Mouse (Mus musculus) lung, postnatal 25 days (tissue): ENCODE data around the gene Cerkl.

Experiments used
- DNase-seq: peaks from one replicate; pipeline ENCODE4 v3.0.0; 2022; ENCODE audit warnings: low spot score

Cerkl gene

DNA sequence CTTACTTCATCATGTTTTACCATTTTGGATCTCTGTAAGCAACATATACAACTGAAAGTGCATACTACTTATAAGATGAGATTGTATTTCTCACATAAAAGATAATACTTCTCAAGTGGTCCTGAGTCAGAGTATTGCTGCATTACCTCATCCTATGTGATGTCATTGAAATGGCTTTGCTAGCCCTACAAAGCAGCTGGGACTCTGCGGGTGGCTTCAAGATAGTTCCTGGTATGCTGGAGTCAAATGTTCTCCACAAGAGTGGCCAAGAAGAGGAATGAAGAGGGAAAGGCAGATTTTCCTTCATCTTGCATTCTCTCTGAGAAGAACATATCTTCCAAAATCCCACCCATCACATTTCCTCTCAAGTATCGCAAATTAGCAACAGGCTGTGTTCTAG lies 13.2 kb downstream of the Cerkl start:
- DNase-seq, result no peak

DNA sequence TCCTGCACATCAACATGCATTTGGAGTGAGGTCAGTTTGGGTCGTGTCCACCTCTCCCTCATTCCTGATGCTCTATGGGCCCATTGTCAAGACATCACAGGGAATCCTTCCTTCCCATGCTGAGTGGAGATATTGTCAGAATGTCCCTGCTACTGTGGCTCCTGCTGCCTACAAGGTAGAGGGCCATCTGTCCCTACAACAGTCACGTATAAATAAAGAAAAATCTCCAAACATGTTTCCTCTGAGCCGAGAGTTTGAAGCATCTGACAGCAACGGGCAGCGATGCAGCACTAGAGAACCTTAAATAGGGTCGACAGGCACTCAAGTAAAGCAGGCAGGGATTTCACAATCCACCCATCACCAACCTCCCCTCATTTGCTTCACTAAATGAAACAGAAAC lies 13.7 kb downstream of the Cerkl start:
- DNase-seq, result no peak

DNA sequence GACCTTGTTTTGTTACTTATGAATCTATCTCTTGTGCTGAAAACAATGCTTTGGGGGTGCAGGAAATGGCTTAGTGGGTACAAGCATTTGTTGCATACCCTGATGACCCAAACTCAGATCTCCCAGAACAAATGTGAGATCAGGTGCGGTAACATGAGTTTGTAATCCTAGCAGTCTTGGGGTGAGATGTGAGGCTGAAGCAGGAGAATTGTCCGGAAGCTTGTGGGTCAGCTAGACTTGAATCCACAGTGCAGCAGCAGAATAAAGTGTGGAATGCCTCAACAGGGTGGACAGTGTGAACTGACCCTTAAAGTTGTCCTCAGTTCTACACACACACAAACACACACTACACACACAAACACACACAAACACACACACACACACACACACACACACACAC lies 14.4 kb downstream of the Cerkl start:
- DNase-seq, result no peak

DNA sequence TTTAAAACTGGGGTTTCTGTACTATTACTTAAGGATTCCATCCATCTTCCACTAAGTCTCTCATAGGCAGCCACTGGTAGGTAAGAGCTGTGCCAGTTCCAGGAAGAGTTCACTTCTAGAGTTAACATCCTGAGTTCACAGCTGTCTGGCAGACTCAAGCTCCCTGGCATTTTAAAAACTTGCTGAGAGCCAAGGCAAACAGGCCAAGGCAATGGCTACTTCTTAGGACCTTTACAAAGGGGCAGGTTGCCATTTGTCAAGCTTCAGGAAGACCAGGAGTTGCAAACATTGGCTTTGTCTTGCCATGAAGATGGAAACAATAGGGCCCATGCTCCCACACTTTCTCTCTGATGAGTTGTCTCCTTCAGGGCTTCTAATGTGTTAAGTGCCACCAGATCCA lies 26.5 kb downstream of the Cerkl start:
- no peak for DNase-seq

DNA sequence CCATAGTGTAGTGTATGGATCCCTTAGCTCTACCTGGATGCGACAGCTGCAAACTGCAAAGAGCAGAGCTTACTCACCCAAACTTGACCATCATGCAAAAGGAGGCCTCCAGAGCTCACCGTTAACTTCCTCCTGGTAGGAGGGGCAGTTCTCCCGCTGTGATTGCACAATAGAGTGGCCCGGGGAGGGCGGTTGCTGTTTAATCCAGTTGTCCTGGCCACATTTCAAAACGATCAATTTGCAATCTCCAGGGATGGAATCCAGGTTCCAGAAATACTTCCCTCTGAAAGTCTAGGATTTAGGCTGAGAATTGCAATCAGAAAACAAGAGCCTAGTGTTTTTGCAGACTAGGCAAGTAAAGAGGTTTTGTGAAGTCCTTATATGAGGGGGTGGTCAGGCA lies 26.9 kb downstream of the Cerkl start:
- peak; percentile 23 for DNase-seq

DNA sequence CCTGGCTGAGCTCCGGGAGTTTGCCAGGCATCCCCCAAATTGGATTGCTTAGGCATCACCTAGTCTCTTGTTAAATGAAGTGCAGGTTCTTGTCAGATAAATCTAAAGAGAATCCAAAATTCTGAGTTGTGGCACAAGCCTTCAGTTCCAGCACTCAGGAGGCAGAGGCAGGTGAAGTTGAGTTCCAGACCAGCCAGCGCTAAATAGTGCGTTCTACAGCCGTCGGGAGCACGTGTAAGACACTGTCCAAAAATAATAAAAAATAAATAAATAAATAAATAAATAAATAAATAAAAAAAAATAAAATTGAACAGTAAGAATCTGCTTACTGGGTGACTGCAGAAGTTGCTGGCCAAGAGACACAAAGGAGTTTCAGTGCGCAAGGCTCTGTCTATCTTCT lies 27.5 kb downstream of the Cerkl start:
- no peak for DNase-seq

DNA sequence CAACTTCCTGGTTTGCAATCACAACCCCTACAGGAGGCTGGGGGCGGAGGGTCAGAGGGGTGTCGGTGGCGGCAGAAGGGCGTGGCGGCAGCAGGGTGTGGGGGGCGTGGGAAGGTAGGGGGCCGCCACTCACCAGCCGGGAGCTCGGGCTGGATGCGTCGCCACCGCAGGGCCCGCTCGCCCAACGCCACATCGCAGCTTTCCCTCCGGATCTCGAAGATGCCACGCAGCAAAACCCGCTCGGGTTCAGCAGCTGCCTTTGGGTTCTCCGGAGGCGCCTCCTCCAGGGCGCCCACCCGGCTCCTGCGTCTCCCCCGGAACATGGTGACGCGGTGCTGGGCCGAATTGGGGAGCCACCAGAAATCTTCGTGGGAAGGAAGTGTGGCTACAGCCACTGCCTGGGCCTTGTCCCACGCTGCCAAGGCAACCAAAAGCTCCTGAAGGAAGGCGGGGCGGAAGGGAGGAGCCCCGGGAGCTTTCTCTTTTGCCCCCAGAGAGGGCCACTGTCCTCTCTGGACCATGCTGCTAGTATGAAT lies 27.9 kb downstream of the Cerkl start:
- DNase-seq, result no peak

DNA sequence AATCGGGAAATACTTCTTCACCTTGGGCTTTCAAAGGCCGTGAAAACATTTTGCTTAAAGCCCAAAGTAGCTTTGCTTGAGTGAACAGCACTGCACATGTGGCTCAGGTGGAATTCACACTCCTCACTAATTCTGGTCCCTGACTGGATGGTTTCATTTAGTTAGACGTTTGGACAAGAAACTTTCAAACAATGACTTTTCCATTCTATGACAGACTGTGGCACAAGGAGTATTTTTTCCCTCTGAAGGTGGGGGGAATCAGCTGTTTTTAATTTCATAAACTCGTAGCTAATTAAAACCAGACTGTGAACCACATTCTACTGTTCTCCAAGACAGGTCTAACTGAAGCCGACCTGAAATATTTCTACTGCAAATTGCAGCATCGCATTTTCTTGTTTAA lies 28.6 kb downstream of the Cerkl start:
- no peak for DNase-seq

DNA sequence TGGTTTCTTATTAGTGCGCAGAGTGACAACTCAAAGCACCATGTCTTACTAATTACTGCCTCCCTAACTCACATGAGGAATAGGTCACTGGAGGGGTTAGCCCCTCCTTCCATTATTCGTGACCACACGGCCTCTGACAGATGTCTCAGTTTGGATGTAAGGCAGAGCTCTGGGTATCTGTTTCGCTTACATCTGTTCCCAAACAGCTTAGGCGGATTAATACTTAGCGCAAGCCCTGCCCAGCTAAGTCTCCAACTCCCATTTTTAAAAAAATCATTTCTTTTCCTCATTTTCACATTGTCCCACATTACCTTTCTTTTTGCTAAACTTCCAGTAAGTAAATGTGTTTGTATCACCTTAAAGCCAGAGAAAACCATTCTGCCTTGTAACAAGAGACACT lies 34.9 kb downstream of the Cerkl start:
- no peak for DNase-seq

DNA sequence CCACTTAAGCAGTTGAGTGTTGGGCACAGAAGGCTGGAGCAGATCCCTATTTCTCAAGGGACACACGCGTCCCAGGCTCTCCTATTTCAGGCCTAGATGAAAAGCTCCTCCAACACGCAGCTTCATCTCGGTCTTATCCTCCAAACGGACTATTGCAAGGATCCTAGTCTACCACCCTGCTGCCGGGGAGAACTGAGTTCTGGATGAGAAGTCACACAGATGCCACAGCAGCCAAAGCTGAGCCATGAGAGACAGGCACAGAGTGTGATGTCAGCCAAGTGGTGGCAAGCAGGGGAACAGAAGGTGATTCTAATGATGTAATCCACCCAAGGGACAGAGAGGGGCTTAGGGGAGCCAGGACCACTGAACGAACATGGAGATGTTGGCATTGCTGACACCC lies 42.1 kb downstream of the Cerkl start:
- no peak for DNase-seq

DNA sequence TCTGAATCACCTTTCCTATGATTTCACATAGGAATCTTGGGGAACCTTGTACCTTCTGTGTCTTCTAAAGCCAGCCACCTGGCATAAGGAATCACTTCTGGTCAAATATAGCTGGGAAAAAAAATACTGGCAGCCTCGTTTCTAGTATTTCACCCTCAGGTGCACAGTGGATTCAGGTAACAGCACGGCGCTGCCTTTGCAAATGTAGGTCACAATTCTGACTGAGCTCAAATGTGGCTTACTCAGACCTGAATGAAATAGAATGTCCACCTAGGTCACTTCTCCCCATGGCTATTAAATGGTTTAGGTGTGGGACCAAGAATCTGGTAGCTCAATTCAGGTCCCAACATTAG lies 45.7 kb downstream of the Cerkl start:
- no peak for DNase-seq

DNA sequence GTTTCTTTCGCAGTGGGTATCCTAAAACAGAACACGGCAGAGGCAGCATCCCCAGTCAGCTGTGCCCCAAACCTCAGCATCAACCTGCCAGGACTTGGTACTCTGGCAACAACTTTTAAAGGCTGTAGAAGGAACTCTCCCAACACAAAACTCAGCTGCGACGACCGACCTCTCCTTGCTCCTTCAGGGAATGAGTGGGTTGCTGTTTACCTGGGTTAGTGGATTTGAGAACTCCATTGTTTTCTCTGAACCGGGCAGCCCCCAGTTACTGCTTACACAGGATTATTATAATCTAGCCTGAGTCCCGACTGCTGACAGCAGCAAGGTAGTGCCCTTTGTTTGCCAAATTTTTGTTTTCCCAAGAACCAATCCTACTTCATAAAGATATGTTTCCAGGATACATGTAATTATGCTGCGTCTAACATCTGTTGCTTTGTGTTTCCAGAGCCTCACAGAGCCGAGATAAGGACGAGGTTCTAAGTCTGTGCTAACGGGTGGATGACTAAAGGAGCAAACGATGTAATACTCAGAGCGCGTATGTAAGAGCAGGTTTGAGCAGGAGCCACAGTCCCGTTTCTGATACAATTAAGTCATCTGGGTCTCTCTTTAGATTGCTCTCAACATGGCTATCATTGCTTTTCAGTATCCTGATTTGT lies 46.2 kb downstream of the Cerkl start:
- DNase-seq, result no peak

DNA sequence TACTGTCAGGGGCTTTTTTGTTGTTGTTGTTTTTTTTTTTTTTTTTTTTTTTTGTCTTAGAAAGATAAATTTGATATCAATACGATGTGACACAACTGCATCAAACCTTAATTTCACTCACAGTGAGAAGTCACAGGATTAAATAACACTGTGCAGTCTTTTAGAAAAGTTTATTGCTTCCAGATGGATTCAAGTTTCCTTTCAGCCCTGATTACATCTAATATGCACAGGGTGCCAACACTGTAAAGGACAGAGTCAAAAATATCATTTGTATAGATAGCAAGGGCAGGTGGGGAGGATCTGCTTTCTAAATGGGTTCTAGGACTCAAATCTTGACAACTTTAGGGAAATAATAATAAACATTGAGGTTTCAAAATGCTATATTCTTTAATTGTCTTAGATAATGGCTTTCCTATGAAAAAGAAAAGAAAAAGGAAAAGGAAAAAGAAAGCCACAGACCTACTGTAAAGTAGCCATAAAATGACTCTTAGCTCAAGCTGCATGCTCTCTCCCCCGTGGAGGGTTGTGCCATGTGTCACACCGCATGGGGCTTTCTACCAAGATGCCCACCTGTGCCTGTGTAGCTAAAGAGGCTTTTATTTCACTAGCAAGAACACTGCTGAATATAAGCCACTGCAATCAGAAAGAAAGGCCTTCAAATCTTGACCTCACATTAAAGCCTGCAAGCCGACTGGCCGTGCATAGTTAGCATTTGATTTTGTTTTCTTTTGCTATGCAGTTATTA lies 50.8 kb downstream of the Cerkl start:
- no peak for DNase-seq

DNA sequence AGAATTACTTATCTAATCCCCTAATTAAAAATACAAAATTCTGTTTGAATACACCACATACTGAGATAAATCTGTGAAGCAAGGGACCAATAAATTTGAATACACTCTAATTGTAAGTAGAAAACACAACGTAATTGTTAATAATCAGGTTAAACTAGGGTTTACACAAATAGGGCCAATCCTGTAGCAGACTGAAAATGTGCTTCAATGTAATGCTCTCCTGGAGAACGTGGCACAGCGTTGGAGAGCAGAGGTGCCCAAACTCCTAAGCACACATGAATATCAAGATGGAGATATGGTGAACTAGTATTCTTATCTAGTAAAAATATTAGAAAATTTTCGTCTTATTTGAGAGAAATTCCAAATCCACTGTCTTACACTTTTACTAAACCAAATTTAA lies 56.5 kb downstream of the Cerkl start:
- no peak for DNase-seq

DNA sequence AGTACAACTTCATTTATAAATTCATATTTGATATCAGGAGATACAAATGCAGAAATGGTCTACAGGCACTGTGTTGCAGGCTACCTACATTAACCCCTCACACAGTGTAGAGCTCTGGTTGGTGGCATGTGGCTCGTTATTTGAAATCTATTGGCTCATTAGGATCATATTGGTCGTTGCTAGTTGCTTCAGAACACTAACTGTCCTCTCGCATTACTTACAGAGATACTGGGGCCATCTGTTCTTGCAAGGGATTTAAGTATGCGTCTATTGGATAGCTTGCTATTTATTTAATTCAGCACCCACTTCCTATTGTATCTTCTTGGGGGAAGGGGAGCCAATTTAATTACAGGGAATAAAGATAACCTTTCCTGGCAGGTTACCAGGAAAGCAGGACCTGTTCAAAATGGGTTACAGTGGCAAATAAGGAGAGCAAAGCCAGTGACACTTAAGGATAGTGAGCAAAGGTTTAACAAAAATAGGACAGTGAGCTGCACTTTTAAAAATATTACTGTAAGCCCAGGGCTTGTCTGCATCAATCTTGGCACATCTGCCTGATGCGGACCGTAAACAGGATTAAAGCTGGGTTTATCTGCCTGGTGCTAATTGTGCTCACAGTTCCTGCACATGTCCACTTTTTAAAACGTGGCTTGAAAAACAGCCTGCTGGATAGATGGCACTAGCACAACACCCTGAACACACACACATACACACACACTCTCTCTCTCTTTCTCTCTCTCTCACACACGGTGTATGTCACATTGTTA lies 57.2 kb downstream of the Cerkl start:
- DNase-seq, result no peak

DNA sequence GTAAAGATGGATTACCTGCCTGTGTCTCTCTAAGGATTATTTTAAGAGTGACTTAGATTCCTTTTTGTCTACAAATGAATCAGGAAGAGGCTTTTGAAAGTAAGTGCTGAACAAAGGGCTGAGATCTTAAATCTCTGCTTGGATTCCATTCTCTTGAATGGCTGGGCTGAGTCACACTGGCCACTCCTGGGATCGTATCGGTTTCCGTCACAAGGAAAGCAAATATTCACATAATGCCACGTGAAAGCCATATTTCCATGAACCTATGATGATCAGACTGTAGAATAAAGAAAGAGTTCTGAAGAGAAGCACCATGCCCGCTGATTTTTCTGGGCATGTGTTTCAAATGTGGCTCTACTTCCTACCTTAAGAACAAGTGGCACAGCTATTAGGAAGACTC lies 57.8 kb downstream of the Cerkl start:
- no peak for DNase-seq

DNA sequence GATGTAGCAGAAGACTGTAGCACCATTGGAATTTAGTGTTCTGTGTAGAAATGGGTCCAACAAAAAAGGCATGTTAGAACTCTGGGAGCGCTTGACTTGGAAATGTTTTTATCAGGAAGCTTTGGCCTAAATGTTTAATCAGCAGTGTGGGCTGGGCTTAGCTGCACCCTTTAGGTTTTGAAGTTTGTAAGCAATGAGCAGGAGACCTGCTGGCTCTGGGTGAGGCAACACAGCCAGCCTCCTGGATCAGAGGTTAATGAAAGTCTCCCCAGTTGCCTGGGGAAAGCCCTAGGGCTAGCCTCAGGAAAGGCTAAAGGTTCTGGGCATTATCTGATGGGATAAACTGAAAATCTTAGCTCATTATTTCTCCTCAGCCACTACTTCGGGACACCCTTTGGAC lies 58.2 kb downstream of the Cerkl start:
- DNase-seq, result no peak

DNA sequence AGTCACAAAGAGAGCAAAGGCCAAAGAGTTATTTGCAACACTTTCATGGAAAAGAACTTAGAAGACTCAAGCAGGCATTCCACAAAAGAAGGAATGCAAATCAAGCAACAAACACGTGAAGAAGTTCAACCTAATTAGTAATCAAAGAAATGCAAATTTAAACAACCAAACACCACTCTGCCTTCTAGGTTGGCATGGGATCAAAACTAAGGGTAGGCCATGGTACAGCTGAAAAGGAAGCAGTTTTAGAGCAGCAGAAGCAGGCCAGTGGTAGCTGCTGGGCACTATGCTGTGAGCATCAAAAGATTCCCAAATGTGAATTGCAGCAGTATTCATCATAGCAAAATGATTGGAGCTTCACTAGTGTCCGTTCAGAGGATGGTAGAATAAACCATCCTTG lies 59.5 kb downstream of the Cerkl start:
- DNase-seq, result no peak

DNA sequence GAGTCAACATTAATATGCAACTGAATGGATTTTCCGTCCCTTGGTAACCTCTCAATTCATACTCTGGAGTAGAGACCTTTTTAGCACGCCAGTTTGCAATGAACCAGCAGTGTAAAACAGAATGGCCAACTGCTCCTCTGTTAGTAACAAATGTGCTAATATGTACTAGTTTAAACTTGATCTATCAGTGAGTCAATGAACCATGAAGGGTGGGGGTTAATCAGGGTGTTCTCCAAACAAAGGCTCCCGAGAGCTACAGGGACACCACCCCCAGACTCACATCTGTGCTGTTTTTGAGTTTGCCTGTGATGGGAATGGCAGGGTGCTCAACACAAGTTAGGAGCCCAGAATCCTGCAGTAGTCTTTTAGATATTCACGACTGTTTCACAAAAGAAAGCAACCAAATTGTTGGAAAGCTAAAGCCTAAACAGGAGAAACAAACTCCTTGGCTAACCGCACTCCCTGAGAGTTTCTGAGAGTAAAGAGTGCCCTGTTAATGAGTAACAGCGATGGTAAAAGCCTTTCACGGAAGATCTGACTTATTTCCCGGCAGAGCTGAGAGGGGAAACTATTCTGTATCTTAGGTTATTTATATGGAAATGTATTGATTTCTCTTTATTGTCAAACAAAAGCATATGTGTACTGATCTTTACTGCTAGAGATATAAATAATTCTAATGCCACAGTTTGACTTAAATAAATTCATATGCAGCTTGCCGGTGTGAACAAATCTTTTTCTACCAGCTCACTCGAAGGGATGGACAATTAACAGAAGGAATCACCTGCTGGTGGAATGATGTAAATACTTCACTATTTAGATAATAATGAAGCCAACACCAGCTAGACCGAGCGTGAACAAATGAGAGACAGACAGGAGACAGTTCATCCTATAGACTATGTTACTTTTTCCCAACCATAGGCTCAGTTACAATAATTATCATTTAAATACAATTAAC lies 77.2 kb downstream of the Cerkl start:
- no peak for DNase-seq

DNA sequence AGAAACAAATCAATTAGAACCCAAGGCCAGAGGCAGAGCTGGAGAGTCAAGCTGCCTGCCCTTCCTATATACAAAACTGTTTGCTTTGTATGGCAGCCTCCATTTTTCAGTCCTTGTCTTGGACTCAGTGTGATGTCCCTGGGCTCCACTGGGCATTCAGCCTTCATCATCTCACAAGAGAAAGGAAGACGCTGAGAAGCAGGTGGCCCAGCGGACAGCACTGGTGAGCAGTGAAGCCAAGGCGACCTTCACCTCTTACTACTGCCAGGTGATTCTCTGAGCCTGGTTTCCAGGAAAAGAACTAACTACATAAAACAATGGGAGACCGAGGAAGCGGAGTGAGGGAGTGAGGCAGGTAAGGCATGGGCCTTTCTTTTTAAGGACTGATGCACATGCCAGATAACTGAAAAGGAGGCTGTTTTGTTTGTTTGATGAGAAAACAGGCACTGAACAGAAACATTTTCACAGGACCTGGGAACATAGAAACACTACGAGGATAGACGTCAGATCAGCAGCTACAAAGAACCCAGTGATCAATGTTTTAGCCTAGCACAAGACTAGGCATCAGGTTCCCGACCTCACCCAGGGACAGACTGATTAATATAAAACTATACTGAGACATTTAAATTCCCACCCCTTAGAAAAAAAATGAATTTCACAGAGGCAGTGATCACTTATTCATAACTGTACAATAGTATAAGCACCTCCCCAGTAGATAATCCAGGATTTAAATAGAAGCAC lies 78.1 kb downstream of the Cerkl start:
- DNase-seq, result no peak

DNA sequence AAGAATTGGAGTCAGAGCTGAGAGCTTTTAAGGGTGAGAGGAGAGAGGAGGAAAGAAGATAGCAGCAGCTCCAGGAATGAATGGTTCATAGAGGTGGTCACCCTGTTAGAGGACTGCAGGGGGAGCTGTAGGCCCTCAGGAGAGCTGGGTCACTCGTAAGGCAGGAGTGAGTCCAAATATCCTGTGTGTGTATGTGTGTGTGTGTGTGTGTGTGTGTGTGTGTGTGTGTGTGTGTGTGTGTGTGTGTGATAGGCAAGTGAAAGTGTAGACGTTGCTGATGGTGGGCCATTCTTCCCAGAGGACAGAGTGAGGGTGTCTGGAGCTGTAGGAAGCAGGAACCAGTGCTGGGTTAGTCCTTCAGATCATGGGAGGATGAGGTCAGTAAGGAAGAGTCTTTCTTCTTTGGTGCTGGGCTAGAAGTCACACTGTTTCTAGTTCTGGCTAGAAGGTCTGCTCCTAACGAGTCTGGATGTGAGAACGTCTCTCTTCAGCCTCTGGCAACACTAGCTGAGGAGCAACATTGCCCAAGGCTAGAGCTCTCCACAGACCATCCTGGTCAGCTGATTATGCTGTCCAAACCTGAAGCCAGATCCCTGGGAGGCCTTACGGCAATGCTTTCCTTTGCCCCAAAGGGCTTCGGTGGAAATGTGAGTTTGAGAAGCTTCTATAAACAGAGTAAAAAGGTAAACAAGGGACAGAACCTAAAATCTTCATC lies 83.9 kb downstream of the Cerkl start:
- DNase-seq, result peak; percentile 12
